Mouse (Mus musculus): ENCODE measurements around the gene AI413582. TPM values are rescaled to one million over a fixed set of nuclear protein-coding genes. Genes with fewer than 3 reads are reported as not detected.

The AI413582 gene
- polyA plus RNA-seq, 1 experiment from 2014 or later = 16.7 TPM

DNA sequence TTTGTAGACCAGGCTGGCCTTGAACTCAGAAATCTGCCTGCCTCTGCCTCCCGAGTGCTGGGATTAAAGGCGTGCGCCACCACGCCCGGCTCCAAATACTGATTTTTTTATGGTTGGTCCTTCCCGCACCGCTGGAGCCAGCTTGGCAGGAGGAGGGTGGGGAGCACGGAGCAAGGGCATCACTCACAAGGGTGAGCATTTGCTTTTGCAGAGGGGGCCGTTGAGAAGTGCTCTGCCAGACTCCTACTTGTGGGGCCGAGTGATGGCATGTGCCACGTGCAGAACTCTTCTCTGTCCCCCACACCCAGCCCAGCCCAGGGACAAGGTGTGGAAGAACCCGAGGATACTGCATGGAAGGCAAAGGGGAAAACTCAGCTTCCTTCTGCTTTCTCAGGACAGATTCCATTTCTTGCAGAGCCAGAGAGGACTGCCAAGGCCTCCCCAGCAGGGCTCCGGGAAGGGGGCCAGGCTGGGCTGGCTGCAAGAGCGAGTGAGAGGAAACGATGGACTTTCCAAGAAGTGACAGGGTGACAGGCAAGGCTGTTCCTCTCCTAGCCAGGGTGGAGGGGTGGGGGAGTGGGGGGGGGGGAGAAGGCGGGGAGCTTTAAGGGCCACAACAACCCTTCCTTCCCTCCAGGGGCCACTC, 9.0 kb upstream of the AI413582 start:
- WGBS (ENCODE audit: insufficient replicate concordance) = 74% methylated on average over 15 of the region's 16 CpGs
- DNase-seq (no peak), ATAC-seq (no peak)
- Histone ChIP-seq H3K27me3 (ENCODE audit: insufficient read depth, low read length) (no peaks in the 10 kb centered on the region), H3K4me2 (ENCODE audit: low read depth, low read length) (no peak overlapping the region), H3K27ac (ENCODE audit: low read depth) (no peak overlapping the region), H3K9me3 (ENCODE audit: low read length) (no peaks in the 10 kb centered on the region), H3K9ac (replicated peaks) (no peak overlapping the region), H3K4me1 (ENCODE audit: insufficient read depth) (no peaks in the 10 kb centered on the region; the same call in 1 of the 2 replicates), H3K4me3 (ENCODE audit: low read depth, low read length) (no peak overlapping the region), H3K36me3 (replicated peaks; ENCODE audit: insufficient read depth, low read length) (peaks cover 11% of the 10 kb centered on the region; the same call in 1 of the 2 replicates)
- TF ChIP-seq EP300 (IDR thresholded peaks at IDR 0.05; ENCODE audit: low read depth) = no peak
- no peak for TF ChIP-seq CTCF (IDR thresholded peaks at IDR 0.05; ENCODE audit: low read depth)

DNA sequence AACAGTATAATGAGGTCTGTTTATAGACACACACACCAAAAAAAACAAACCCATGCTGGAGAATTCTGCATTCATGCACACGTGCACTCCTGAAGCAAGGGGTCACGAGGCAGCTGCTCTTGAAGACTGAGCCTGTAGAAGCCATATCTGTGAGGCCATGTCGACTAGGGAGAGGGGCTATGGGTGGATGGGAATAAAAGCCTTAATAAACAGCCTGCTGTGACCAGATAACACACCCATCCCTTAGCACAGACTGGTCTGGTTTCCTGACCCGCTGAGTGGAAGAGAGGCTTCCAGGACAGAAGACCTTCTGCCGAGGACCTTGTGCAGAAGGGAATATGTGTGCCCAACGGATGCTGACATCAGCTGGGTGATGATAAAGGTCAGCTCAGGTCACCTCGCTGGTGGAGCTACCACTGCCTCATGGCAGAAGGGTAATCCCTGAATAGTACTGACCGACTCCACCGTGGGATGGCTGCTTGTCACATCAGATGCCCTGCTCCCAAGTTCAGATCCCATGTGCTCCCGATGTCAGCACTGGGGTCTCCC, 8.3 kb upstream of the AI413582 start:
- no peak overlapping the region for H3K4me2 ChIP-seq (ENCODE audit: low read depth, low read length)
- 61% methylated on average over 10 of the region's 10 CpGs for WGBS (ENCODE audit: insufficient replicate concordance)
- H3K27me3 ChIP-seq (ENCODE audit: insufficient read depth, low read length) = no peaks in the 10 kb centered on the region
- no peak for DNase-seq
- no peak overlapping the region for H3K4me3 ChIP-seq (ENCODE audit: low read depth, low read length)
- H3K9ac ChIP-seq (replicated peaks) = no peak overlapping the region
- peak; percentile 57; the same call in 1 of the 2 replicates for ATAC-seq
- H3K9me3 ChIP-seq (ENCODE audit: low read length) = no peaks in the 10 kb centered on the region
- H3K36me3 ChIP-seq (replicated peaks; ENCODE audit: insufficient read depth, low read length) = peaks cover 4% of the 10 kb centered on the region; the same call in 1 of the 2 replicates
- no peak overlapping the region for H3K27ac ChIP-seq (ENCODE audit: low read depth)
- TF ChIP-seq CTCF (IDR thresholded peaks at IDR 0.05; ENCODE audit: low read depth) (no peak), EP300 (IDR thresholded peaks at IDR 0.05; ENCODE audit: low read depth) (no peak)
- H3K4me1 ChIP-seq (ENCODE audit: insufficient read depth) = no peaks in the 10 kb centered on the region; the same call in 1 of the 2 replicates

DNA sequence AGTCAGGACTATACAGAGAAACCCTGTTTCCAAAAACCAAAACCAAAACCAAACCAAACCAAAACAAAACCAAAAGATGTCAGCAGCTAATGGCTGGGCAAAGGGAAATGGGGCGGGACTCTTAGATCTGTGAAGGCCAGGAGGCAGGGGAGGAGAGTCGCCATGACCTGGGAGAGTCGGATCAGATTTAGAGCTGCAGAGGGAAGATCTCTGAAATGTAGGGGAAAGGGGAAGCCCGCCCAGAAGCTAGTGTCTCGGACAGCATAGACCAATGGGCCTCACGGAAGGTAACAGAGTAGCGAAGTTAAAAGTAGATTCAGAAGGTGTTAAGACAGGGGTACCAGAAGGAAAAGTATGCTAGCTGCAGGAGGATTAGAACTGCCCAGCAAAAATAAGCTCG, 5.8 kb upstream of the AI413582 start:
- TF ChIP-seq EP300 (IDR thresholded peaks at IDR 0.05; ENCODE audit: low read depth) (no peak), CTCF (IDR thresholded peaks at IDR 0.05; ENCODE audit: low read depth) (no peak)
- no peak for DNase-seq
- 63% methylated on average over 8 of the region's 8 CpGs for WGBS (ENCODE audit: insufficient replicate concordance)
- no peak overlapping the region for H3K4me3 ChIP-seq (ENCODE audit: low read depth, low read length)
- no peaks in the 10 kb centered on the region for H3K9me3 ChIP-seq (ENCODE audit: low read length)
- ATAC-seq = peak; percentile 45; the same call in 1 of the 2 replicates
- no peaks in the 10 kb centered on the region for H3K36me3 ChIP-seq (replicated peaks; ENCODE audit: insufficient read depth, low read length)
- H3K9ac ChIP-seq (replicated peaks) = no peak overlapping the region
- no peaks in the 10 kb centered on the region for H3K27me3 ChIP-seq (ENCODE audit: insufficient read depth, low read length)
- H3K27ac ChIP-seq (ENCODE audit: low read depth) = 0 out of 2 replicates have a peak overlapping the region, but pooled peaks have one; percentile 34
- H3K4me2 ChIP-seq (ENCODE audit: low read depth, low read length) = no peak overlapping the region
- peaks cover 2% of the 10 kb centered on the region; the same call in 1 of the 2 replicates for H3K4me1 ChIP-seq (ENCODE audit: insufficient read depth)

DNA sequence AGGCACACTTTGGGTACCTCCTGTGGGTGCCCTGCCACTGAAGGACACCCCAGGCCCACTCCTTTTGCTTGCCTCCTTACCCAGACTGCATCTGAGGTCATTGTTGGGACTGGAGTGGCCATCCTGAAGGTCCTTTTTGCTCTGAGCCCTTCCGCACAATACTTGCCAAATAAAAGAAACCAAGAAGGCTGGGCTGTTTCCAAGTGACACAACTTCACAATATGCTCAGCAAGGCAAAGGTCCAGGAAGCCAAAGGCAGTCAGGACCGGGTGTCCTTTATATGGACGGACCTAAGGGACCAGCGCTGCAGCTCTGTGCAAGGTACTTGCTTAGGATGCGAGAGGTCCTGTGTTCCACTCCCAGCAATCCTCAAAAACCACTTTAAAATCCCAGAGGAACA, 2.7 kb upstream of the AI413582 start:
- H3K27me3 ChIP-seq (ENCODE audit: insufficient read depth, low read length) = no peaks in the 10 kb centered on the region
- no peaks in the 10 kb centered on the region for H3K9me3 ChIP-seq (ENCODE audit: low read length)
- peaks cover 20% of the 10 kb centered on the region for H3K4me1 ChIP-seq (ENCODE audit: insufficient read depth)
- H3K9ac ChIP-seq (replicated peaks) = no peak overlapping the region
- TF ChIP-seq EP300 (IDR thresholded peaks at IDR 0.05; ENCODE audit: low read depth) (no peak), CTCF (IDR thresholded peaks at IDR 0.05; ENCODE audit: low read depth) (no peak)
- no peak overlapping the region for H3K4me2 ChIP-seq (ENCODE audit: low read depth, low read length)
- ATAC-seq (no peak), DNase-seq (no peak)
- H3K27ac ChIP-seq (ENCODE audit: low read depth) = no peak overlapping the region
- 87% methylated on average over 5 of the region's 5 CpGs for WGBS (ENCODE audit: insufficient replicate concordance)
- no peak overlapping the region for H3K4me3 ChIP-seq (ENCODE audit: low read depth, low read length)
- no peaks in the 10 kb centered on the region; the same call in 1 of the 2 replicates for H3K36me3 ChIP-seq (replicated peaks; ENCODE audit: insufficient read depth, low read length)

DNA sequence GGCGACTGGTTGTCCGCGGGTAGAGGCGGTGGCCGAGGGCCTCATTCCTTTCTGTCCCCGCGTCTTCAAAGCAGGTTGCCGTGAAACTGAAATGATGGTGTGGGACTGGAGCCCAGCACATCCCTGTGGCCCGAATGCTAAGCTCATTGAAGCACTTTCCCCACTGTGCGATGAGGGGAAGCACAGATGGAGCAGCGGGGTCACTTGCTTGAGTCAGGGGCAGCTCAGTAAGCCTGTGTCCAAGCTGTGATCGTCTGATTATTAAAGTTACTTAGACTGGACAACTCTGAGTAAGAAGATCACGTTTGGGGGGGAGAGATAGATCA, 349 bp upstream of the AI413582 start:
- Histone ChIP-seq H3K4me2 (ENCODE audit: low read depth, low read length) (peak overlapping the region; percentile 96), H3K9ac (replicated peaks) (peak overlapping the region; percentile 64), H3K4me1 (ENCODE audit: insufficient read depth) (peaks cover 23% of the 10 kb centered on the region), H3K36me3 (replicated peaks; ENCODE audit: insufficient read depth, low read length) (peaks cover 13% of the 10 kb centered on the region; the same call in 1 of the 2 replicates), H3K9me3 (ENCODE audit: low read length) (no peaks in the 10 kb centered on the region), H3K4me3 (ENCODE audit: low read depth, low read length) (peak overlapping the region; percentile 73), H3K27ac (ENCODE audit: low read depth) (0 out of 2 replicates have a peak overlapping the region, but pooled peaks have one; percentile 13), H3K27me3 (ENCODE audit: insufficient read depth, low read length) (no peaks in the 10 kb centered on the region)
- DNase-seq = no peak
- under 1% methylated on average over 13 of the region's 13 CpGs for WGBS (ENCODE audit: insufficient replicate concordance)
- TF ChIP-seq EP300 (IDR thresholded peaks at IDR 0.05; ENCODE audit: low read depth) (no peak), CTCF (IDR thresholded peaks at IDR 0.05; ENCODE audit: low read depth) (no peak)
- no peak for ATAC-seq

DNA sequence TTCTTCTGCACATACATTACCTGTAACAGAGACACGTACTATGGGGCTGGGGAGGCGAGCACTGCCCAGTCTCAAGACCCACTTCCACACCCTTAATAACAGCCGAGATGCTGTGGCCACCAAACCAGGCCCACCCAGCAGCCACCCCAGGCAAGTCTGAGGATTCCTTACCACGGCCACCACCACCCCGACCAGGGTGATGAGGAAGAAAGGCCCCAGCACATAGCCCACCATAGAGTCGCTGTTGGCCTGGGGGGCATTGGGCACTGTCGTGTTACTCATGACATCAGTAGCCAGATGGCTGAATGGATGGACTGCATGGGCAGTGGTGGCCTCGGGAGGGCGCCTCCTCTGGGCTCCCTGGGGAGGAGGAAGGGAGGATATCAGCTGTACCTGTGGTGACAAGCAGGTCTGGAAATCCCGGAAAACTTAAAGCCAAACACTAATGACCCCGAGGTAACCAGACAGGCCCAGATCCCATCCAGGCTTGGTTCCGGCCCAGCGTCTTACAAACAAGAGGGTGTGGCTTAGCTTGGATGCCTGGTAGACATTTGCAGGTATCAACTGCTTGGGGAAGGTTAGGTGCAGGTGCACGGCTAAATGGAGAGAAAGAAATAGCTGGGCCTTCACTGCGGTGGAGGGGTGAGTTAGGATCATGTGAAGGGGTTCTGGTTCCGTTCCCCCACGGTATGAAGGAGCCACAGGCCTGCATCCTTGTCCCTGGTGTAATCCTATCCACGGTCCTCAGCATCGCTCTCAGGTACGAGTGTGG, 979 bp downstream of the AI413582 start:
- H3K9me3 ChIP-seq (ENCODE audit: low read length) = no peaks in the 10 kb centered on the region
- DNase-seq = no peak
- peaks cover 22% of the 10 kb centered on the region for H3K36me3 ChIP-seq (replicated peaks; ENCODE audit: insufficient read depth, low read length)
- H3K4me3 ChIP-seq (ENCODE audit: low read depth, low read length) = peak overlapping the region; percentile 73
- H3K9ac ChIP-seq (replicated peaks) = peak overlapping the region; percentile 72
- H3K27me3 ChIP-seq (ENCODE audit: insufficient read depth, low read length) = no peaks in the 10 kb centered on the region
- ATAC-seq = no peak
- peak overlapping the region; percentile 78 for H3K27ac ChIP-seq (ENCODE audit: low read depth)
- WGBS (ENCODE audit: insufficient replicate concordance) = 9% methylated on average over 20 of the region's 20 CpGs
- TF ChIP-seq EP300 (IDR thresholded peaks at IDR 0.05; ENCODE audit: low read depth) (no peak), CTCF (IDR thresholded peaks at IDR 0.05; ENCODE audit: low read depth) (peak; percentile 58)
- H3K4me2 ChIP-seq (ENCODE audit: low read depth, low read length) = peak overlapping the region; percentile 96
- H3K4me1 ChIP-seq (ENCODE audit: insufficient read depth) = peaks cover 23% of the 10 kb centered on the region
